Mouse (Mus musculus) hindbrain, embryonic 14.5 days (tissue): Measurements from ENCODE around the gene Pigo. TPM values are rescaled to one million over a fixed set of nuclear protein-coding genes. Genes with fewer than 3 reads are reported as not detected.
A peak's percentile ranks its signal among the peaks of the same experiment; 100 is the strongest.

Experiments used
- ATAC-seq: fragments of 200-750 bp; cut with Nextera tagmentation; 2 replicates; pipeline ENCODE4 v1.8.0; 2017; ENCODE audit warnings: moderate number of reproducible peaks, mild to moderate bottlenecking, moderate TSS enrichment, moderate library complexity; ENCODE audit not compliant: low FRiP score
- DNase-seq: peaks from one replicate; pipeline ENCODE4 v3.0.0-alpha.2; 2015; ENCODE audit warnings: low spot score
- H3K27ac ChIP-seq: fragments of 300-500 bp; sonication (generic); 2 replicates; pipeline ENCODE4 v1.5.1; 2014; ENCODE audit warnings: mild to moderate bottlenecking, moderate library complexity
- H3K27me3 ChIP-seq: fragments of 300-500 bp; sonication (generic); 2 replicates; pipeline ENCODE4 v1.6.1; 2014; ENCODE audit warnings: mild to moderate bottlenecking, low read length, mixed read lengths; ENCODE audit not compliant: control insufficient read depth, insufficient read depth
- H3K36me3 ChIP-seq: fragments of 300-500 bp; sonication (generic); replicated peaks from 2 replicates; pipeline ENCODE4 v1.6.1; 2014; ENCODE audit not compliant: control insufficient read depth, insufficient read depth
- H3K4me1 ChIP-seq: fragments of 300-500 bp; sonication (generic); replicated peaks from 2 replicates; pipeline ENCODE4 v1.6.1; 2014; ENCODE audit warnings: antibody characterized with exemption, low read length, mixed read lengths; ENCODE audit not compliant: control insufficient read depth, insufficient read depth
- H3K4me2 ChIP-seq: fragments of 300-500 bp; sonication (generic); replicated peaks from 2 replicates; pipeline ENCODE4 v1.6.1; 2014; ENCODE audit warnings: mild to moderate bottlenecking, moderate library complexity
- H3K4me3 ChIP-seq: fragments of 300-500 bp; sonication (generic); replicated peaks from 2 replicates; pipeline ENCODE4 v1.5.1; 2014; ENCODE audit warnings: mild to moderate bottlenecking, low read length
- H3K9ac ChIP-seq: fragments of 300-500 bp; sonication (generic); 2 replicates; pipeline ENCODE4 v1.6.1; 2014
- H3K9me3 ChIP-seq: fragments of 300-500 bp; sonication (generic); 2 replicates; pipeline ENCODE4 v1.6.1; 2016; ENCODE audit warnings: low read length; ENCODE audit not compliant: control insufficient read depth
- WGBS: fragments of 180-500 bp; shearing (Covaris S2); extraction: QIAGEN DNeasy Blood & Tissue Kit; methylation state at CpG from one replicate; pipeline ENCODE4 v1.1.7; 2014; 5-methylcytosine and 5-hydroxymethylcytosine counted together
- polyA plus RNA-seq: library from polyadenylated mRNA; unstranded; fragments of >200 nt; fragmentation: Nextera tagmentation; extraction: Ambion mirVana; gene quantifications from 2 replicates; pipeline ENCODE4 v1.2.1, GENCODE M21; 2014

Pigo gene
- polyA plus RNA-seq, 1 experiment from 2014 or later, result 24.2 TPM

- Histone ChIP-seq H3K27me3 (no peaks in the 10 kb centered on the region), H3K4me1 (peaks cover 27% of the 10 kb centered on the region), H3K4me2 (peak overlapping the region; percentile 76), H3K9me3 (no peaks in the 10 kb centered on the region), H3K36me3 (peaks cover 28% of the 10 kb centered on the region), H3K4me3 (peak overlapping the region; percentile 75), H3K9ac (peak overlapping the region; percentile 84), H3K27ac (no peak overlapping the region)
- ATAC-seq, result no peak
- 59% methylated on average over 15 of the region's 15 CpGs for WGBS
- peak; percentile 43 for DNase-seq
Observed at GRCm38 (mm10) chr4:43038567-43039495, 13.2 kb upstream of the Pigo start.

GRCm38 (mm10) chr4:43037860-43038566 lies 12.4 kb upstream of the Pigo start:
- H3K27ac ChIP-seq, result no peak overlapping the region
- DNase-seq (no peak), ATAC-seq (no peak)
- H3K4me2 ChIP-seq, result peak overlapping the region; percentile 76
- H3K9ac ChIP-seq, result no peak overlapping the region; the same call in 1 of the 2 replicates
- H3K4me1 ChIP-seq, result peaks cover 27% of the 10 kb centered on the region
- H3K36me3 ChIP-seq, result peaks cover 37% of the 10 kb centered on the region
- no peaks in the 10 kb centered on the region for H3K9me3 ChIP-seq
- no peak overlapping the region for H3K4me3 ChIP-seq
- WGBS, result 77% methylated on average over 4 of the region's 4 CpGs
- H3K27me3 ChIP-seq, result no peaks in the 10 kb centered on the region

GRCm38 (mm10) chr4:43036356-43036755 lies 10.7 kb upstream of the Pigo start:
- no peaks in the 10 kb centered on the region for H3K9me3 ChIP-seq
- H3K4me1 ChIP-seq, result peaks cover 38% of the 10 kb centered on the region
- DNase-seq (no peak), ATAC-seq (no peak)
- H3K36me3 ChIP-seq, result peaks cover 43% of the 10 kb centered on the region
- no peak overlapping the region for H3K4me2 ChIP-seq
- no peaks in the 10 kb centered on the region for H3K27me3 ChIP-seq
- no peak overlapping the region for H3K4me3 ChIP-seq
- 86% methylated on average over 10 of the region's 10 CpGs for WGBS
- H3K27ac ChIP-seq, result no peak overlapping the region
- H3K9ac ChIP-seq, result no peak overlapping the region

GRCm38 (mm10) chr4:43035851-43036250 lies 10.2 kb upstream of the Pigo start:
- Histone ChIP-seq H3K27me3 (no peaks in the 10 kb centered on the region), H3K9me3 (no peaks in the 10 kb centered on the region), H3K9ac (no peak overlapping the region), H3K27ac (no peak overlapping the region), H3K4me1 (peaks cover 38% of the 10 kb centered on the region), H3K4me3 (no peak overlapping the region), H3K4me2 (no peak overlapping the region), H3K36me3 (peaks cover 43% of the 10 kb centered on the region)
- DNase-seq (no peak), ATAC-seq (no peak)
- 87% methylated on average over 6 of the region's 6 CpGs for WGBS

- Histone ChIP-seq H3K4me3 (no peak overlapping the region), H3K27ac (no peak overlapping the region), H3K4me2 (no peak overlapping the region), H3K9me3 (no peaks in the 10 kb centered on the region), H3K9ac (no peak overlapping the region), H3K36me3 (peaks cover 56% of the 10 kb centered on the region), H3K27me3 (no peaks in the 10 kb centered on the region), H3K4me1 (peaks cover 33% of the 10 kb centered on the region)
- 86% methylated on average over 14 of the region's 14 CpGs for WGBS
- no peak for DNase-seq
- no peak for ATAC-seq
Observed at GRCm38 (mm10) chr4:43033481-43033880, 7.9 kb upstream of the Pigo start.

- Histone ChIP-seq H3K9ac (no peak overlapping the region), H3K9me3 (no peaks in the 10 kb centered on the region), H3K4me2 (no peak overlapping the region), H3K4me3 (no peak overlapping the region), H3K36me3 (peaks cover 66% of the 10 kb centered on the region), H3K4me1 (peaks cover 23% of the 10 kb centered on the region; the same call in 1 of the 2 replicates), H3K27ac (no peak overlapping the region), H3K27me3 (no peaks in the 10 kb centered on the region)
- WGBS, result 88% methylated on average over 1 of the region's 1 CpGs
- DNase-seq (no peak), ATAC-seq (no peak)
Observed at GRCm38 (mm10) chr4:43032501-43032900, 6.9 kb upstream of the Pigo start.

- H3K9me3 ChIP-seq, result no peaks in the 10 kb centered on the region
- H3K36me3 ChIP-seq, result peaks cover 73% of the 10 kb centered on the region
- DNase-seq (peak; percentile 92), ATAC-seq (peak; percentile 95)
- WGBS, result under 1% methylated on average over 38 of the region's 38 CpGs
- peaks cover 21% of the 10 kb centered on the region; the same call in 1 of the 2 replicates for H3K4me1 ChIP-seq
- peak within 1 kb of the TSS; percentile 82 for H3K4me3 ChIP-seq
- peak within 1 kb of the TSS; percentile 81 for H3K4me2 ChIP-seq
- H3K27ac ChIP-seq, result peak within 1 kb of the TSS; percentile 90
- H3K9ac ChIP-seq, result peak within 1 kb of the TSS; percentile 91
- no peaks in the 10 kb centered on the region for H3K27me3 ChIP-seq
Observed at GRCm38 (mm10) chr4:43031237-43031995, 5.8 kb upstream of the Pigo start, which contains the start of gene Stoml2. Gene Stoml2, minus strand, starts transcription at chr4:43031710.

- WGBS, result 2% methylated on average over 28 of the region's 28 CpGs
- peak; percentile 0; the same call in 1 of the 2 replicates for ATAC-seq
- H3K36me3 ChIP-seq, result peaks cover 67% of the 10 kb centered on the region
Observed at GRCm38 (mm10) chr4:43030780-43031230, 5.2 kb upstream of the Pigo start.

More at GRCm38 (mm10) chr4:43030780-43031230, 5.2 kb upstream of the Pigo start:
- peak; percentile 33 for DNase-seq
- Histone ChIP-seq H3K4me3 (peak overlapping the region; percentile 82), H3K27ac (peak overlapping the region; percentile 90), H3K27me3 (no peaks in the 10 kb centered on the region), H3K4me1 (peaks cover 21% of the 10 kb centered on the region; the same call in 1 of the 2 replicates), H3K9me3 (no peaks in the 10 kb centered on the region), H3K4me2 (peak overlapping the region; percentile 81), H3K9ac (peak overlapping the region; percentile 91)
